Mouse (Mus musculus) limb, embryonic 10.5 days (tissue): ENCODE measurements at regions not wholly inside any gene's neighbourhood (a gene's known extent, or its start where the extent isn't known, plus 50 kb on each side); places are given as distances from the start of the nearest gene placed in this dataset.

Experiments
- DNase-seq: peaks from one replicate; pipeline ENCODE4 v3.0.0-alpha.2; 2017; ENCODE audit warnings: low spot score
- H3K27ac ChIP-seq: fragments of 300-500 bp; sonication (generic); 2 replicates; pipeline ENCODE4 v1.5.1; 2016; ENCODE audit warnings: mild to moderate bottlenecking
- H3K27me3 ChIP-seq: fragments of 300-500 bp; sonication (generic); 2 replicates; pipeline ENCODE4 v1.6.1; 2016; ENCODE audit warnings: low read depth, mild to moderate bottlenecking; ENCODE audit not compliant: poor library complexity, severe bottlenecking
- H3K36me3 ChIP-seq: fragments of 300-500 bp; sonication (generic); 2 replicates; pipeline ENCODE4 v1.6.1; 2016; ENCODE audit warnings: mild to moderate bottlenecking, moderate library complexity
- H3K4me1 ChIP-seq: fragments of 300-500 bp; sonication (generic); 2 replicates; pipeline ENCODE4 v1.6.1; 2016
- H3K4me3 ChIP-seq: fragments of 300-500 bp; sonication (generic); 2 replicates; pipeline ENCODE4 v1.5.1; 2016; ENCODE audit warnings: mild to moderate bottlenecking, moderate library complexity
- H3K9me3 ChIP-seq: fragments of 300-500 bp; sonication (generic); replicated peaks from 2 replicates; pipeline ENCODE4 v1.6.1; 2016; ENCODE audit warnings: mild to moderate bottlenecking
- WGBS: fragments of 180-500 bp; shearing (Covaris S2); methylation state at CpG from one replicate; pipeline ENCODE4 v1.1.7; 2016; 5-methylcytosine and 5-hydroxymethylcytosine counted together

DNA sequence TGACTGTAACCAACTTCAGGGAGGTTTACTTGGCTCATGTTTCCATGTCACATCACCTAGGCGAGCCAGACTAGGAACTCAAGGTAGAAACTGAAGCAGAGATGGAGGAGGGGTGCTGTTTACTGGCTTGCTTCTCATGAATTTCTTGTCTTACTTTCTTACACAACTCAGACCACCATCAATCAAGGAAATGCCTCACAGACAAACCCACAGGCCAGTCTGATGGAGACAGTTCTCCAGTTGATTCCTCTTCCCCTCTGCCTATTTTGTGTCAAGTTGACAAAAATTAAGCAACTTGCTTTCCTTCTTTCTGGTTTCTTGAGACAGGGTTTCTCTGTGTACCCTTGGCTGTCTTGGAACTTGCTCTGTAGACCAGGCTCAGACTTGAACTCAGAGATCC is 83.8 kb upstream of the Phip start:
- peaks cover 7% of the 10 kb centered on the region for H3K4me1 ChIP-seq
- H3K36me3 ChIP-seq, result no peaks in the 10 kb centered on the region
- H3K9me3 ChIP-seq, result no peaks in the 10 kb centered on the region
- H3K4me3 ChIP-seq, result no peak overlapping the region
- no peak for DNase-seq
- no peaks in the 10 kb centered on the region for H3K27me3 ChIP-seq
- no peak overlapping the region for H3K27ac ChIP-seq
- WGBS, result 86% methylated on average over 1 of the region's 1 CpGs

DNA sequence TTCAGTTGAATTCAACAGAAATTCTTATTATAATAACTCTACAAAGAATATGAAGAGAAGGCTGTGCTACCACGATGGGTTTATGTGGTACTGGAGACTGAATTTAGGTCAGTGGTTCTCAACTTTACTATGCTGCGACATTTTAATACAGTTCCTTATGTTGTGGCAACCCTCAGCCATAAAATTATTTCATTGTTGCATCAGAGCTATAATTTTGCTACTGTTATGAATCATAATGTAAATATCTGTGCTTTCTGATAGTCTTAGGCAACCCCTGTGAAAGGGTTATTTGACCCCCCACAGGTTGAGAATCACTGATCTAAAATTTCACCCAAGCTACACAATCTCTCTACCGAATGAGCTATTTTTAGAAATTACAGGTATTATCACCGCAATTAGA is 80.9 kb upstream of the Phip start:
- no peaks in the 10 kb centered on the region for H3K36me3 ChIP-seq
- WGBS, result 95% methylated on average over 4 of the region's 4 CpGs
- H3K27me3 ChIP-seq, result no peaks in the 10 kb centered on the region
- no peak overlapping the region for H3K4me3 ChIP-seq
- DNase-seq, result no peak
- no peaks in the 10 kb centered on the region for H3K9me3 ChIP-seq
- H3K27ac ChIP-seq, result no peak overlapping the region
- peaks cover 7% of the 10 kb centered on the region for H3K4me1 ChIP-seq

DNA sequence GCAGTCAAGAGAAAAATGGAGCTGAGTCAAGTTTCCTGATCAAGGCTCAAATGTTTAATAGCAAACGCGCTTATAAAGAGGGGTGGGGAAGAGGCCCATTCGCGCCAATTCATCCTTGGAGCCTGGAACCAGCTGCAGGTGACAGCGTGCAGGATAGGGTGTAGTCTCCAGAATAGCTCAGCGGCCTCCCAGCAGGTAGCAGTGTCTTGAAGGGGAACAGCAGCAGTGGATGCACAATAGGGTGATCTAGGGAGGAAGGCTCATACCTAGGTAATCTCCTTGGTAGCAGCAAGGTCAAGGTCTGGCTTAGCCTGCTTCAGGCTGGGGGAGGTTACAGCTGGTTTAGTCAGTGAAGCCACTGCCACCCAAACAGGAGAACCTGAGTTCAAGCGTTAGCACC is 76.3 kb upstream of the Phip start:
- Histone ChIP-seq H3K4me1 (peaks cover 26% of the 10 kb centered on the region), H3K27ac (no peak overlapping the region), H3K4me3 (no peak overlapping the region), H3K36me3 (no peaks in the 10 kb centered on the region), H3K9me3 (no peaks in the 10 kb centered on the region), H3K27me3 (no peaks in the 10 kb centered on the region)
- 72% methylated on average over 7 of the region's 7 CpGs for WGBS
- DNase-seq, result no peak

DNA sequence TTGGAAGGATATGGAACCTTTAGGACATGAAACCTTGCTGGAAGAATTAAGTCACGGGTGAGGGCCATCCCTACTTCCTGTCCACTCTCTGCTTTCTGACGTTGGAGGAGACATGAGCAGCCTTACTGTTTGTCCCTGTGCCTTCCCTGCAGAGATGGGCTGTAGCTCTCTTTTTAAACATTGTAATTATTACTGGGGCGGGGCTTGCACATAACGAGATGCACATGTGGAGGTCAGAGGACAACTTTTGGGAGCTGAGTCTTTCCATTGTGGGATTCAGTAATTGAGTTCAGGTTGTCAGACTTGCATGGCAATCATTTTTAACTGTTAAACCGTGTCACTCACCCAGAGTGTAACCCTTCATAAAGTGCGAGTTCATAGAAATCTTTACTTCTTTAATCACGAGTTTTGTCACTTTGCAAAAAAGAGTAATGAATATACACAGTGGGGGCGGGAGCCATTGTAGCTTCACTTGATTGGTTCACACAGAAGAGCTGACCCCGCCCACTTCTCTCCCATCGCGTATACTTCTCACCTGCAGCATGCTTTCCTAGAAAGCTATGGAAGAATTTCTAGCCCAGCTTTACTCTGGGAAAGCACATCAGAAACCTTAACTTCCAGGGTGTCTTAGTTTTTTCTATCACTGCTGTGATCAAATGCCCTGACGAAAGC is 72.4 kb upstream of the Phip start:
- Histone ChIP-seq H3K4me1 (peaks cover 26% of the 10 kb centered on the region), H3K4me3 (peak overlapping the region; percentile 6; the same call in 1 of the 2 replicates), H3K27ac (peak overlapping the region; percentile 25; the same call in 1 of the 2 replicates), H3K36me3 (no peaks in the 10 kb centered on the region), H3K9me3 (no peaks in the 10 kb centered on the region), H3K27me3 (no peaks in the 10 kb centered on the region)
- 43% methylated on average over 12 of the region's 12 CpGs for WGBS
- DNase-seq, result peak; percentile 54

DNA sequence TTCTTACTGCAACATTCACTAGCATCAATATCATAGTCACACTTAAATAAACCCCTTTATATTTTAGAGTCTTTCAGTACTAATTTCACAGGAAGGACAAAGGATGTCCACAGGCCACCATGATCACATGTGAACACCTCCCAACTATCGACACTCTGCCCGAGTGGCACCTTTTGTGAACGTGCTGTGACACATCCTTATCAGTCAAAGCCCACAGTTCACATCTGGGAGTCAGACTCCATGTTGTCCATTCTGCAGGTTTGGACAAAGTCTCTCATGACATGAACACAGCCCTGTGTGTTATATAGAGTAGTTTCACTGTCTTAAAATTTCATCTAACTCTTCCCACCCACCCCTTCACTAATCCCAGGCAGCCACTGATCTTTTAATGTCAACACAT is 70.7 kb upstream of the Phip start:
- WGBS, result 86% methylated on average over 3 of the region's 3 CpGs

DNA sequence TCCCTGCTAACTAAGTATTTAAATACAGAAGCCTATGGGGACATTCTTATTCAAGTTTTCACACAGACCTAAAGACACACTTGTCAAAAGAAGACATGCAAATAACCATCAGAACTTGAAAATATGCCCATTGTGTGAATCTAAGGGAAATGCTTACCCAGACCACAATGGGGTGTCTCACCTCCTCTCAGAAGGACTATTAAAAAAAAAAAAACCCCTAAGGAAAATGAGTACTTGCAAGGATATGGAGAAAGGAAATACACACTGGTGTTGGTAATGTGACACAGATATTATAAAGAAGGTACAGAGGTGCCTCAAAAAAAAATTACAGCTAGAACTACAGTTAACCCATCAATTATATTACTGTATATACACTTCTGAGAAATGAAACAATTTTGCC is 68.5 kb upstream of the Phip start:
- Histone ChIP-seq H3K9me3 (no peaks in the 10 kb centered on the region), H3K27me3 (no peaks in the 10 kb centered on the region), H3K4me1 (peaks cover 13% of the 10 kb centered on the region), H3K27ac (no peak overlapping the region), H3K36me3 (no peaks in the 10 kb centered on the region), H3K4me3 (no peak overlapping the region)
- DNase-seq, result no peak

More for the DNA sequence above, 70.7 kb upstream of the Phip start:
- Histone ChIP-seq H3K36me3 (no peaks in the 10 kb centered on the region), H3K27ac (no peak overlapping the region), H3K9me3 (no peaks in the 10 kb centered on the region), H3K4me1 (peaks cover 22% of the 10 kb centered on the region), H3K27me3 (no peaks in the 10 kb centered on the region), H3K4me3 (no peak overlapping the region)
- DNase-seq, result no peak

DNA sequence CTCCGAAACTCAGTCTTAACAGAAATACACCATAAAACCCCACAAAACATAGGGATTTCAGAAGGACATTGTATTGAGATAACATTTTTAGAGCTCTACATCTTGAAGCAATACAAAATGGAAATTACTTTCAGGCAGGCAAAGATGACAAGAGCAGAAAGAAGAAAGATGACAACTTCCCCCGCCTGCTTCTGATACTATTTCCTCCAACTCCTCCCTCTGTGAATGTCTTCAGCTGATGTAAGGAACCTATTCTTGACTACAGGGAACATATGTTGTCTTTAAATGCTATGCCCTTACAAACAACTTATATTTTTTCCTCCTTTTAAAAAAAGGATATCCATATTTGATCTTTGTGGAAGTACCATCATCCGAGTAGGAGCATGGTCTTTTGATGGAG is 66.0 kb upstream of the Phip start:
- 96% methylated on average over 3 of the region's 3 CpGs for whole genome bisulfite sequencing
- Histone ChIP-seq H3K9me3 (no peaks in the 10 kb centered on the region), H3K27ac (no peak overlapping the region), H3K4me1 (no peaks in the 10 kb centered on the region), H3K4me3 (no peak overlapping the region), H3K27me3 (no peaks in the 10 kb centered on the region), H3K36me3 (no peaks in the 10 kb centered on the region)
- DNase-seq, result no peak

DNA sequence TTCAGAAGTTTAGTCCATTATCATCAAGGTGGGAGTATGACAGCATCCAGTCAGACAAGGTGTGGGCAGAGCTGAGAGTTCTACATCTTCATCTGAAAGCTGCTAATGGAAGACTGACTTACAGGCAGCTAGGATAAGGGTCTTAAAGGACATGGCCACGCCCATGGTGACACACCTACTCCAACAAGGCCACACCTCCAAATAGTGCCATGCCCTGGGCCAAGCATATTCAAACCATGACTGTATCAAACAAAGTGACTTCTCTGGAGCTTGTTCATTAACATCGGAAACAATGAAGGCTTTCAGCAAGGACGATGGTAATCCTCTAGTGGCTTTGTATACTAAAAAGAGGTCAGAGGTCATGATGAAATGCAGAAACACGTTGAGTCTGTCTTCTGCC is 65.4 kb upstream of the Phip start:
- 70% methylated on average over 4 of the region's 4 CpGs for WGBS
- no peak for DNase-seq
- Histone ChIP-seq H3K36me3 (no peaks in the 10 kb centered on the region), H3K4me1 (no peaks in the 10 kb centered on the region), H3K27ac (no peak overlapping the region), H3K4me3 (no peak overlapping the region), H3K9me3 (no peaks in the 10 kb centered on the region), H3K27me3 (no peaks in the 10 kb centered on the region)

DNA sequence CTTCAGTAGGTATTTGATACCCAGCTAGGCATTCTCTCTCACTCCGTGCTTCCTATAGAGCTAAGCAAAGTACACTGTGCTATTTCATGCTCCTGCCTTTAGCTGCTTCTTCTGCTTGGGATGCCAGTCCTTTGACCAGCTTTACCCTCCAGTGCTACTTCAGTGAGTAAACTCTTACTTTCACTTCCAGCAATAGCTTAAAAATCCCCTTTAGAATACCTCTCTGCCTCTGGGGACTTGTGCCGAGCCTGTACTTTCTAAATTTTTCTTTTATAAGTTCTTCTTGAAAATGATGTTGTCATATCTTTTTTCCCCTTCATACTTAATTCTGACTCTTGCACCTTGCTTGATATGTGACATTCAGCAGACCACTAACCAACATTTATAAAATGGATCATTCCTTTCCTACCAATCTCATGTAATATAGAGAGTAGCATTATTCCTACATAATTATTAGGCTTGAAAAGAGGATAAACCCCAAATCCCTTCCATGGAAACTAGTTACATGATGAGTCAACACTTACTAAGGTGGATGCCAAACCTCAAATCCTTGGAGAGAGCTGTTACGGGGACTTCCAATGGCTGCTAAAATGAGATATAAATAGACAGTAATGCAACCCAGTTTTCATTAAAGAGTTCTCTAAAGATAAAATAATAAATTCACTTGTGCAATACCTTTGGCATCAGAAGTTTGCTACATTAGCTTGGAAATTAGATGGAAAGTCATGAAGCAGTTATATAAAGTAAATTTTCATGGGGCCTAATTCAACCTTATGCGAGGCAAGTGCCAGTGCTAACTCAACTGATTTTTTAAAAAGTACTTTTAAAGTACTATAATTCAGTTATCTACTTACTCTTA is 62.2 kb upstream of the Phip start:
- no peaks in the 10 kb centered on the region for H3K36me3 ChIP-seq
- no peak overlapping the region for H3K27ac ChIP-seq
- no peaks in the 10 kb centered on the region for H3K4me1 ChIP-seq
- no peak overlapping the region for H3K4me3 ChIP-seq
- WGBS, result 94% methylated on average over 4 of the region's 4 CpGs
- DNase-seq, result no peak
- H3K9me3 ChIP-seq, result no peaks in the 10 kb centered on the region
- H3K27me3 ChIP-seq, result no peaks in the 10 kb centered on the region
